Mouse (Mus musculus) heart, adult 11 months (tissue): ENCODE measurements around the gene Gm20388.

ENCODE experiments used
- DNase-seq: peaks from one replicate; pipeline ENCODE4 v3.0.0; 2022

The Gm20388 gene

GRCm38 (mm10) chr8:119910547-119911257, at the start of gene Gm20388:
Gene Gm20388 (plus strand): TSS chr8:119910841.
- peak; percentile 99 for DNase-seq

GRCm38 (mm10) chr8:119861706-119862389, 48.8 kb upstream of the Gm20388 start, which contains the start of gene Klhl36:
Gene Klhl36 (plus strand): TSS chr8:119862266.
- DNase-seq: peak; percentile 100

GRCm38 (mm10) chr8:119862390-119862734, 48.3 kb upstream of the Gm20388 start:
- DNase-seq: no peak

GRCm38 (mm10) chr8:119862749-119863148, 47.9 kb upstream of the Gm20388 start:
- no peak for DNase-seq

GRCm38 (mm10) chr8:119869616-119870015, 41.0 kb upstream of the Gm20388 start:
- no peak for DNase-seq

GRCm38 (mm10) chr8:119873181-119873580, 37.5 kb upstream of the Gm20388 start:
- no peak for DNase-seq

- DNase-seq: no peak
These were observed 29.3 kb upstream of the Gm20388 start for GRCm38 (mm10) chr8:119881301-119881700.

- no peak for DNase-seq
These were observed 28.7 kb upstream of the Gm20388 start for GRCm38 (mm10) chr8:119881917-119882316.

- DNase-seq: no peak
These were observed 27.4 kb upstream of the Gm20388 start for GRCm38 (mm10) chr8:119883281-119883680.

- DNase-seq: peak; percentile 95
These were observed 25.0 kb upstream of the Gm20388 start for GRCm38 (mm10) chr8:119885612-119886011.

- DNase-seq: no peak
These were observed 23.5 kb upstream of the Gm20388 start for GRCm38 (mm10) chr8:119887130-119887529.

- DNase-seq: no peak
These were observed 22.6 kb upstream of the Gm20388 start for GRCm38 (mm10) chr8:119888012-119888411.

GRCm38 (mm10) chr8:119897069-119897468, 13.6 kb upstream of the Gm20388 start:
- DNase-seq: no peak

- DNase-seq: no peak
These were observed 12.7 kb upstream of the Gm20388 start for GRCm38 (mm10) chr8:119897933-119898332.

- no peak for DNase-seq
These were observed 9.3 kb upstream of the Gm20388 start for GRCm38 (mm10) chr8:119901349-119901748.

GRCm38 (mm10) chr8:119901952-119902351, 8.7 kb upstream of the Gm20388 start:
- peak; percentile 90 for DNase-seq

- DNase-seq: peak; percentile 61
These were observed 6.2 kb upstream of the Gm20388 start for GRCm38 (mm10) chr8:119904323-119904911.

GRCm38 (mm10) chr8:119909944-119910546, 596 bp upstream of the Gm20388 start, which contains the start of gene Usp10:
Gene Usp10 (plus strand): TSS chr8:119910360.
- DNase-seq: no peak

GRCm38 (mm10) chr8:119911258-119911962, 769 bp downstream of the Gm20388 start:
- no peak for DNase-seq

- peak; percentile 65 for DNase-seq
These were observed 2.0 kb downstream of the Gm20388 start for GRCm38 (mm10) chr8:119912643-119913042.

GRCm38 (mm10) chr8:119913181-119913580, 2.5 kb downstream of the Gm20388 start:
- peak; percentile 48 for DNase-seq

- no peak for DNase-seq
These were observed 3.5 kb downstream of the Gm20388 start for GRCm38 (mm10) chr8:119914161-119914560.

GRCm38 (mm10) chr8:119915298-119915697, 4.7 kb downstream of the Gm20388 start:
- DNase-seq: no peak
